Mouse (Mus musculus): Measurements from ENCODE around the gene Slc7a7.

Slc7a7 gene

DNA sequence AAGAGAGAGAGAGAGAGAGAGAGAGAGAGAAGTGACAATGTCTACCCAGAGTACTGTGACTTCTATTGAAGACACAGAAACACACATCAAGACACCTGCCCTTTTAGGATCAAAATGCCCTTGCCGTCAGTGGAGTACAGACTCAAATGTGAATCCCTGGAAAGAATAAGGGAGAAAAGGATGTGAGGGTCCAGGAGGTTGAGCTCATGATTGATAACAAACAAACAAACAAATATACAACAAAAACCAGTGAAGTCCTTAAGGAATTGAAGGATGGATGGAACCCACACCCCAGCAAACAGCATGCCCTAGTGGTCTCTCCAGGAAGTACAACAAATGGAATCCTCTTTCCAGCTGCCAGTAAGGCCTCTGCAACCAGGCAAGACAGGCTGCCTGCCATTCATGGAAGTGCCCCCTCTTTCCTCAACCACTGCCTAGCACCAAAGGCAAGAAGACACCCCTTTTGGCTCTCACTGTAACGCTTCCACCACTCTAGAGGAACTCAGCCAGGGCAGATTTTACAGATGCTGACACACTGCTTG, 4.9 kb downstream of the Slc7a7 start:
- DNase-seq (ENCODE audit: low spot score in 2 of 2): no peak

DNA sequence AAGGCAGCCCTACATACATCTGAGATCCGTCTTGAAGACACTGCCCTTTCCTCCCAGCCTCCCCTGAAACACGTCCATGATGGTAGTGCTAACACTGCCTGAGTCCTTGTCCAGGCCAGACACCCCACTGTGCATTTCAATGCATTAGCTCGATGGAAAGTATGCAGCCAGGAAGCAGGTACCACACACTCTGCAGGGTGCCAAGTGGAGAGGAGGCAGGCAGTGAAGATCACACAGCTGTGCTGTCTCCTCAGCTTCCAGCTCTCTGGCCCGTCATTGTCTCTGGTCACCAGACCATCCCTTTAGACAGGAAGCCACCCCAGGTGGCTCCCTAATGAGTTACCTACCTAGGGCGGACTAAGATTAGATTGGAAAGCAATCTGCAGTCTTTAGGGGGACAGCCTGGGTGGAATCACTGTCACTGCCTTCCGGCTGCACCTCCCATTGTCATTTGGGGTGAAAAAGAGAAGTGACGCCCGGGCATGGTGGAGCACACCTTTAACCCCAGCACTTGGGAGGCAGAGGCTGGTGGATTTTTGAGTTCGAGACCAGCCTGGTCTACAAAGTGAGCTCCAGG, 5.5 kb downstream of the Slc7a7 start:
- no peak for DNase-seq (ENCODE audit: low spot score in 2 of 2)

DNA sequence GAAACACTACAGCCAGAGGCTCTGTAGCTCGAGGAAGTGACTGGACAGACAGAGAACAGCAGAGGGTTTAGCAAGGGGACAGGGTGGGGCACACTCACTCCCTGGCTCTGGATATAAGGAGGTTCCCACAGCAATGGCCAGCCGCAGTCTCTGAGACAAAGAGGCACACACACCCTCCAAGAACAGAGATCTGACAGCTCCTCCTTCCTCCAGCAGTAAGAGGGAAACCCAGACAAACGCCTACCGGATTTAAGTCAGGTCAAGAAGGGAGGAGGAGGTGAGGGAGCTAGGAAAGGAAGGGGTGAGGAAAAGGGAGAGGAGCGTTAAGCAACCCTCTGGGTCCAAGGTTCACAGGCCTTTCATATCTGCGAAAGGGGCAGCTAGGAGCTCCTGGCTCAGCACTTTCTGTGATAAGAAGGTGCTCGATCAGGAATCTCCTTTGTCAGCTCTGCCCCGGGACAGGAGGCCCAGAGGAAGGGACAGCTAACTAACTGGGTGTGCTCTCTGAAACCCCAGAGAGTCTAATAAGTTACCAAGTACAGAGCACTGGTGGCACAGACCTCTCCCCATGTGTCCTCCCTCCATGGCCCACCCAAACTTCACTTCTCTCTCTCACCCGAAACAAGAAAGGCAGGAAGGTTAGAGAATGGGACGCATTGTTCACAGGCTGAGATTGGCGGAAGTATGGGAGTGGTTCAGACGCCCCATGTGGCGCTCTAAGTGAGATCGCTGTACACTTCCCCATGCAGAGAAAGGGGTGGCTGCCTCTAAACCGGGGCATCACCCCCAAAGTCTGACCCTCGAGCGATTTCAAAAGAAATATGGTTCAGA, 7.4 kb downstream of the Slc7a7 start:
- DNase-seq (ENCODE audit: low spot score in 2 of 2): peak in 1 of 2 experiments; percentile 60

DNA sequence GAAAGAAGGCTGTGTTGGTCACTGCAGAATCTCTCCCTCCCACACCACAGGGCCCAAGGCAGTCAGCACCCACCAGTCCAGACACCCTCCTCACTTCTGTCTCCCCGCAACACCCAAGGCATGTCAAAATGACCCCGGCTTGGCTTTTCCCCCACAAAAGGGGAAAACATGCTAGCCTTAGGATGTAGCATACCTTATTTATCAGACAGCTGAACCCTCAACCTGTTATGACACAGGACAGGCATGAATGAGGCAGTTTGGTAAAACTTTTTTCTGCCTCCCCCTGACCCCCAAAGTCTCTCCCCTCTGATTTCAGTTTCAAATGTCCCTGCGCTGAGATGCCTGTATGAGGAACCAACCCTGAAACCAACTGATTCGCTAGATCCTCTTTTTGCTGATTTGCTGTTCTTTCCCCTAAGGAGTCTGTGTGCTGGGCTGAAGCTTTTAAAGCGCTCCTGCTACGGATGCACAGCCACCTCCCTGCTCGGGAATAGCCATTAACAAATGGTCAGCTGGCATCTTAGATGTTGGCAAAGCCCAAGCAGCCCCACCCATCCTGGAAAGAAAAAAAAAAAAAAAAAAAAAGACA, 8.4 kb downstream of the Slc7a7 start:
- DNase-seq (ENCODE audit: low spot score in 2 of 2): peak in 1 of 2 experiments; percentile 35

DNA sequence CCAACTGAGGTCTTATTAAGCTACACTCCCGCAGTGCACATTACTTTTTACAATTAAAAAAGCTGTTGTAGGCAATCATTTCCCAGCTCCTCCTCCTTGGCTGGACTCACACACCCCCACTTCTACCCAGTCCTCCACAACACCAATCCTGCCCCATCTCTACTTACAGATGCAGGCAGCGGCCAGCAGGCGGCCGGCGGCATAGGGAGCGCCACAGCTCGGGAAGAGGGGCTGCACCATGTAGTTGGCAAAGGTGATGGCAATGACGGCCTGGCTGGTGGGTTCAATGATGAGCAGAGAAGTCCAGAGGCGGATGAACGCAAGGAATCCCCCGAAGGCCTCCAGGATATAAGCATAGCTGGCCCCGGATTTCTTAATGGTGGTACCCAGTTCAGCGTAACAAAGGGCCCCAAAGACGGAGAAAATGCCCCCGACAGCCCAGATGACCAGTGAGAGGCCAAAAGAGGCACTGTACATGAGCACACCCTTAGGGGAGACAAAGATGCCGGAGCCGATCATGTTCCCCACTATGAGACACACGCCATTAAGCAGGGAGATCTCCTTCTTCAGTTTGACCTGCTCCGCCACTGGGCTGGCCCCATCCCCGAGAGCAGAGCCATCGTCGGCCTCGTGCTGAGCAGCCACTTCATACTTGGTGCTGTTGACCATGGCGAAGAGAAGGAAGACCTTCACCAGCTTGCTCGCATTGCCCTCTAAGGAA, 9.1 kb downstream of the Slc7a7 start:
- DNase-seq (ENCODE audit: low spot score in 2 of 2): no peak

DNA sequence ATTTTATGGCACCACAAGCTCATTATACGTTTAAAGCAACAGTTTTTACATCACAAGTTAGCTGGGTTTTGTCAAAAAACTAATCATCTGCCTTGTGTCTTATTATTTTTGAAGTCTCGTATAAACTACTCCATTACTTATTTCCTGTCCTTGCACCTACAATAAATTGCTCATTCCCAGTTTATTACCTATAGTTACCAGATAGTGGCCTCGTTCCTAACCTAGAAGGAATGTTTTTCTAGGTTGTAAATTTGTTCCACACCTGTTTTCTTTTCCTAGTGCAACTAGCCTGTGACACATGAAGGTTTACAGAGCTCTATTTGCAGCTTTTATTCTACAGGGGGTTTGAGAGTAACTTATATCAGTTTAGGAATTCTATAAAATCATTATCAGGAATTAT, 15.9 kb downstream of the Slc7a7 start:
- DNase-seq (ENCODE audit: low spot score in 2 of 2): no peak

DNA sequence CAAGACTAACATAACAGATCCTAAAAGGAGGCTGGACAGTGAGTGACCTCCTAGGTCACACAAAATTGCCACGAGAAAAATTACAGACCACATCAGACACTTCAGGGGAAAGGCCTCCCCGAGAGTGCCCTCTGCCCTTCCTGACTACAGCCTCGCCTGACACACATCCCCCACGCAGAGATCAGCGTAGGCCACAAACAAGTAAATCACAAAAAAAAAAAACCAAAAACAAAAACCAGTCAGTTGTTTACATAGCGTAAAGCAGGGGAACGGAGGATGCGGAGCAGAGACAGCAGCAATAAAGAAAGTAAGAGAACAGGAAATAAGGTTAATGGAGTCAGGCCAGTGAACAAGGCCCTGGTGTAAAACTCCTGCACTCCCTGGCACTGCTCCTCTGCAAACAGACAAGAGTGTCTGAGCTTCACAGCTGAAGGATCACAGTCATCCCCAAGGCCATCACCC, 18.6 kb downstream of the Slc7a7 start:
- DNase-seq (ENCODE audit: low spot score in 2 of 2): no peak

DNA sequence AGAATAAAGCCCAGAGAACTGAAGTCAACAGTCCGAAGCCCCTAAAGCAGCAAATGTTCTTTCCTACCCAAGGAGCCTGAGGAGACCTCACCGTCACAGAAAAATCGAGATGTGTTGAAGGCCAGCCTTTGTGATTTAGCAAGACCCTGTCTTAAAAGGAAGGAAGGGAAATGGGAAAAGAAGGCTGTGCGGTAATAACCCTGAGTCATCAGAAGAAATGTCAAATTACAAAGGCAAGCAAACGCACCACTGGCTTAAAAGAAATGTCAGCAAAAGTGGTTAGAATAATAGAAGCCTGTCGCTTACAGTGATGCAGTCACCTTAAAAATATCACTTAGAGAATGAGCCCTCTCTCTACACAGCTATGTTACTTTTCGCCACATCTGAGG, 19.1 kb downstream of the Slc7a7 start:
- no peak for DNase-seq (ENCODE audit: low spot score in 2 of 2)

DNA sequence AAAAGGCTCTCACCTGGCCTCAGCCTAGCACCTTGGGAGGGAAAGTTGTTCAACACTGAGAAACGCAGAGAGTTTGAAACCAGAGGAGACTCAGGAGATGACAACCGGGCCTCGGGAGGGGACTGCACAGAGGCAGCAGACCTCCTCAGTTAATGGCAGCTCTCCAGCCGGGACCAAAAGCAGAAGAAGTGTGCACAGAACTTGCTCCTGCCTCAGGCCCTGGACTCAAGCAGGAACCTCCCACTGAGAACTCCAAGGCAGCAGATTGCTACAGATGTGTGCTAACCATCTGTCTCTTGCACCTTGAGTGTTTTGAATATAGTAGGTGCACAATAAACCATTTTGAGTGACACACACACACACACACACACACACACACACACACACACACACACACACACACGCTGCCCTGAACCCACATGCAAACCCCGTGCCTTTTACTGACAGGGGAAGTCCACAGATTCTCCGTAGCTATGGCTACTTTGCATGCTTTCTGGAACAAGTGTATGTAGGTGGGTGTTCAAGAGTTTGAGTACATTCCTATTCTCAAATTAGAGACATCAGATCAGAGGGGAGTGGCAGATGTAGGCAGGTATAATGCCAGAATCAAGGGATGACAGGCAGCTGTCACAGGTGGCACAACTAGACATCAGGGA, 19.6 kb downstream of the Slc7a7 start:
- no peak for DNase-seq (ENCODE audit: low spot score in 2 of 2)

DNA sequence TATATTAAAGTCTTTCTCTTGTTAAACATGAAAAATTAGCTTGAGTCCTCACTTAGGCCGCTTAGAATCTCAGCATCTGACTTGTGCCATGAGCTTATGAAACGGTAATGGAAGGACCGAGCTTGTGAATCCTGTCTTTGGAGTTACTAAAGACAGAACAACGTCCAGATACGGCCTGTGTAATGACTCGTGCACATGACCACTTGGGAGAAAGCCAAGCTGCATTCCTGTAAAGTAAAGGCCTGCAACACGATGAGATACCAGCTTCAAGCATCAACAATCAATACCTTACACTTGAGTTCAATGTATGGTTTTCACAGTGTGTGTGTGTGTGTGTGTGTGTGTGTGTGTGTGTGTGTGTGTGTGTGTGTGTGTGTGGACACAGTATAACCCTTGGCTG, 20.9 kb downstream of the Slc7a7 start:
- no peak for DNase-seq (ENCODE audit: low spot score in 2 of 2)

DNA sequence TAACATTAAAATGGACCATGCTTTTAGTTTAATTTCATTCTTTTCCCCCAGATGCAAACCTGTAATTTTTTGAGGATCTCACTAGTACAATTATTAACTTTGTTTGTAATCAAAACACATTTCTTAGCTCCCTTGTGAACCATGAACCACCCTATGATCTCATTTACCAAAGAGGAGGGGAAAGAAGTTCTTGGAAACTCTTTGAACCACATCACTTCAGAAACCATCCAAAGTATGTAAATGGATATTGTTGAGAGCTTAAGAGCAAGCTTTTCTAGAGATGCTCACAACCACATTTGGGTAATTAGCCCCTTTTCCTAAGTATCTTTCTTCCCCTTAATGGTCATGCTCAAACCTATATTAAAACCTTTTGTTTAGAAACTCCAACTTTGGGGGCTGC, 23.3 kb downstream of the Slc7a7 start:
- no peak for DNase-seq (ENCODE audit: low spot score in 2 of 2)

DNA sequence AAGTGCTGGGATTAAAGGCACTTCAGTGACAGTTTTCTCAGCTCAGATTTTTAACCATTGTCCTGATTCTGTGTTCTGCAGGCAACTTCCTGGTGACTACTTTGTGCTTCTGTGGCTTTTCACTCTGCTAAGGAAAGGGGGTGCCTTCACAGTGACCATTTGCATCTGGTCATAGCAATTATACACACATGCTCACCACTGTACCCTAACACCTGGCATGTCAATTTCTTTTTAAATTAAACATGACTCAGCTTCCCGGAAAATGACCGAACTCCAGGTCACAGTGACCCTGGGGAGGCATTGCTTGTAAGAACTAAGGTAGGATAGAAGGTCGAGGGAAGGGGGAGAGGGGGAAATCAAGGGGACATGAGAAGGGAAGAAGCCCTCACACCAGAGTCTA, 23.8 kb downstream of the Slc7a7 start:
- DNase-seq (ENCODE audit: low spot score in 2 of 2): no peak

DNA sequence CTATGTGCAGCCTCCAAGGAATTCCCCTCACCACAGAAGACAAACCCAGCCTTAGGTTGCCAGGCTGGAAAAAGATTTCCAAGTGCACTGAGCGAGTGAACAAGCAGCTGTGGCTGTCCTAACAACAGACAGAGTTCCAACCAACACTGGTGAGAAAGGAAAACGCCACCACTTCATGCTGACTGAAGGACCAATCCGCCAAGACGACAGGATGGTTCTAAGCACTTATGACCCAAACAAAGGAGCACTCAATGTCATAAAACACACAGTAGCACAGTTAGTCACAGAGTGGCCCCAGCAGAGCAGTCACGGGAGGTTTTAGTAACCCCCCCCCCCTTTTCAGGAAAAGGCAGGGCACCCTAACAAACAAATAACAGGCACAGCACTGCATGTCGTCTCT, 26.7 kb downstream of the Slc7a7 start:
- DNase-seq (ENCODE audit: low spot score in 2 of 2): no peak

DNA sequence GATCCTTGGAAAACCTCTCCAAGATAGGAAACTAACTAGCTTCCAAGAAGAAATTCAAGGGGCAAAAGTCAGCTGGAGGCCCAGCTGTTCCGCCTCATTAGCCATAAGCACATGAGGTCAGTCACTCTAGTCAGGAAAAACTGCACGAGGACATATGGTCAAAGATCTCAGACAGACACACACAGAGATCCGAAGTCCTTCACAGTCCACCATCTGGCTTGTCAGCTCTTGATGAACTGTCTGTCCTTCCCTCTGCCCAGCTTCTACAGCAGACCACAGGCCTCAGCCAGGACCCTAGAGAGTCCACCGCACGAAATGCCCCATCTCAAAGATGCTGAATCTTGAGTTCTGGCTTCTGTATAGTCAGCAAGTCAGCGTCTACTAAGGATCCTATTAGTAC, 30.0 kb downstream of the Slc7a7 start:
- no peak for DNase-seq (ENCODE audit: low spot score in 2 of 2)

DNA sequence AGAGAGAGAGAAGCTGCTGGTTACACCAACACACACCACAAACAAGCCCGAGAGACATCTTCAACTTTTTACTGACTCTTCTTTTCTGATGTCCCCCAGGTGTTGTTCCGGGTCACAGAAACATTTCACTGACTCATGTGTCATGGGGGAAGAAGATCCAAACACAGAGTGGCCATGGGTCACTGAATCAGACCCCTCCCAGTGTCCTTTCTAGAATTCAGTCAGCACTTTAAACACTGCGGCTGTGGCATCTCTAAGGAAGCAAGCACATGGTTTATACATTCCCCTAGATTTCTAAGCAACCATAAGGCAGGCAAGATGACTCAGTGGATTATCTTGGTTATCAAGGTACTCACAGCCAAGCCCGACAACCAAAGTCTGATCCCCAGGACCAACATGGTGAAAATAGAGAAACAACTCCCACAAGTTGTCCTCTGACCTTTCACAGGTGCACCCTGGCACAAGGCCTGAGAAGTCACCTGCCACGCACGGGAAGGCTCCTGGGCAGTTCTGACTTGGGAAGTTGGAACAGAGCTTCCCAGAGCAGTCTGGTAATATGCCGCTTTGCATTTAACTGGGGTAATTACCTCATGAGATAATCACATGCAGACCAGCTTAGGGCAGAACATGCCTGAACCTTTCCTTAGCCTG, 31.5 kb downstream of the Slc7a7 start:
- no peak for DNase-seq (ENCODE audit: low spot score in 2 of 2)

DNA sequence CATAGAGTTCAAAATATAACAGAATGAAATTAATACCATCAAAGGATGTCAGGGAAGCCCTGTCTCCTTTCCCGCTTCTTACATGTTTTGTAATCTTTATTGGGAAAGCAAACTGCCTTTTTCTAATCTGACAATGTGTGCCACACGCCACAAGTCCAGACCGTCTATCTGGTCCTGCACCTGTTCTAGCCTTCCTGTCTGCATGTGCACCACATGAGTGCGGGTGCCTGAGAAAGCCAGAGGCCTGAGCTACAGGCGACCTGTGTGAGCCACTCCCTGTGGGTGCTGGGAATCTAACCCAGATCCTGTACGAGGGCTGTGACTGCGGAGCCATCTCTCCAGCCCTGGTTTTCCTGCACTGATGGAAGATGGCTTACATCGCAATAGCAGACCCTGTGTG, 33.2 kb downstream of the Slc7a7 start:
- DNase-seq (ENCODE audit: low spot score in 2 of 2): no peak

DNA sequence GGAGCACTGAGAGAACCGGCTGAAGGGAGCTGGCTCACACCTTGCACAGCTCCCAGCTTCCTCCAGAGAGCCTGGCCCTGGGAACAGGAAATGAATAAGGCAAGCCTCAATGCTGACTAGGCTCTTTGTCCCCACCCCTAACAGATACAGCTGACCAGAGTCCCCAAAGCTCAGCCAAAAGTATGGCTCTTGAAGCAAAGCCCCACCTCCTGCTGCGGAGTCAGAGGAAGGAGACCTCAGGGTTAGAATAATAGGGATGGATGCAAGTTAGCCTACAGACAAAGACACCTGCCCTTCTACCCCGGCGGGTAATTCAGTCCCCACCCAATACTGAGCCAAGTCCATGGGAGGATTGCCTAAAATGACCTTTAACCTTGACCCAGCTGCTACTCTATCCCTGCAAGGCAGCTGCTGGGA, 34.2 kb downstream of the Slc7a7 start:
- DNase-seq (ENCODE audit: low spot score in 2 of 2): peak; percentile 27 to 47

DNA sequence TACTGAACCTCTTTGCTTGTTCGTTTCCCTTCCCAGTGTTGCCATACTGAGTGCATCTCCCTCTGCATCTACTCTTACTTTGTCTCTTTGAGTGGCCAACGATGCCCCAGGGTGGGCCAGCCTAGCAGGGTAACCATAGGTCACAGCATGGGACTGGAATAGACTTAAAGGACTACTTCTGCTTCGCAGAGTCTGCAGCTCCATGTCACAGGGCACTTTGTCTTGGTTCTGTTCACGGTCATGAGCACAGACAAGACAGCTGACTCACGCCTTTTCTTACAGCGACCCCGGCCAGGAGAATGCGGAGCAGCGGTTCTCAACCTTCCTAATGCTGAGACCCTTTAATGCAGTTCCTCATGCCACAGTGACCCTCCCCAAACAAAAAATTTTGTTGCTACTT, 34.9 kb downstream of the Slc7a7 start:
- no peak for DNase-seq (ENCODE audit: low spot score in 2 of 2)

DNA sequence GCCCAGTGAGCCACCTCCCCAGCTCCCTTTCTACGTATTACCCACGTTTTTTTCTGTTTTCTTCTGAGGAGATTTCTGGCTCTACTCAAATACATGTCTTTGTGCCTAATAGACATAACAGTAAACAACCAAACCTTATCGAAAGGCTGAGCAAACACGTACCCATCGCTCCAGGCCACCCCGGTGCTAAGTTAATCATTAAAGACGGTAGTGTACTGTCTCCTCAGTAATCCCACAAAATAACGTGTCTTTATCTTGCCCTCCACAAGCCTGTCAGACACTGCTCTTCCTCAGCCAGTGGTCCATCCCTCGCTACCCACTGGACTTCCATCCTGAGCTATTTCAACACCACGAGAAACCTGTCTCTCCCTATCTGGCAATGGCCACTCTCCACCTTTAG, 35.8 kb downstream of the Slc7a7 start:
- DNase-seq (ENCODE audit: low spot score in 2 of 2): no peak

DNA sequence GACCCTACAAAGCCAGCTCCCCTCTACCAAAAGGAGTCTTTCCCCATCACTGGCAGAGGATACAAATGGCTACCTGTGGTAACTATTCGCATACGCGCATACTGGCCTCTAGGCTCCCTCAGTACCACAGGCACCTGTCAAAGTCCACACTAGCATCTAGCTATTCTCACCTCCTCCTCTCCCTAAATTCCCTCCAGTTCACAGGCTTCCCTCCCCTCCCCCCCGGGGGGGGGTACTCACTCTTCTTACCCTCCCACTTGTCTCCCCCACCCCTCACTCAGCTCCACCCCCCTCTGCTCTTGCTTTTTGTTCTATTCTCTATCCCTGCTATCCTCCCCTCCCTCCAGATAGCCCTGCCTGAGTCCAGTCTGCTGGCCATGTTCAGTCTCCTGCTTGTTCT, 37.0 kb downstream of the Slc7a7 start:
- no peak for DNase-seq (ENCODE audit: low spot score in 2 of 2)

DNA sequence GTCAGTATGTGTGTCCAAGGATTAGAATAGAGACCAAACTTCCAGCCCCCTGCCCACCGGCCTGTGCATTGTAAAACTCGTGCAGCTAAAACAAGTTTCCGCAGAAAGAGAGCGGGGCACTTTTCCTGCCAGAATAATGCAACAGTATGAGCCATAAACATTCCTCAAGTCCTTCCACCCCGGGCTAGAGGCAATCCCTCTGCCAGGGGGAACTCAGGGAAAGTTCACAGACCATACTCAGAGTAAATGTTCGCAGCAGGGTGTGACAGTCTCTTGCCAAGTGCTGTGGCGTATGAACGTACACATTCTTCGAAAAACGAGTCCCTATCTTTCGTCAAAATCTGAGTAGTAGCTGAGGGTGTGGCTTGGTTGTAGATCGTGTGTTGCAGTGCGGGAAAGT, 38.0 kb downstream of the Slc7a7 start:
- DNase-seq (ENCODE audit: low spot score in 2 of 2): no peak

Measured in heart, adult 9 months (tissue).